Comparison of ENCODE assay signal across 18 mouse cellular contexts in genomic region chr19:28915602-28916250, GRCm38 (mm10). TPM values are rescaled to one million over a fixed set of nuclear protein-coding genes. Genes with fewer than 3 reads are reported as not detected.
DNase-seq lines count a peak whose midpoint lies in the region; ATAC-seq lines count a peak whose summit lies in the region.
"Had no signal": no experiment of that assay in that cellular context is flagged by ENCODE, and none has a peak within 500 bp of the region (broad histone marks: within the 10 kb centered on the region; RNA-seq: fewer than 3 reads in every experiment).

No protein-coding gene starts in this region.

- DNase-seq in embryo, embryonic 9.5 days (ENCODE audit: extremely low spot score): peak; percentile 11
- DNase-seq in embryo, embryonic 11 days: no peak
- no peak for DNase-seq in kidney, adult 8-10 months
- peak; percentile 33 for DNase-seq in R1 (ENCODE audit: low read depth, low spot score)
- DNase-seq in liver, embryonic 13.5 days: no peak
- DNase-seq in cerebellum, postnatal 14 days: no peak
- no peak for DNase-seq in ovary, adult 18-20 months (ENCODE audit: low spot score)
- DNase-seq: adrenal gland, postnatal 25 days; cerebellum, postnatal 10 days; heart, adult 11 months; thymus, postnatal 36 days had no signal

- no peak overlapping the region for H3K4me2 ChIP-seq in kidney, embryonic 16.5 days (replicated peaks; ENCODE audit: low read depth, low read length)
- H3K4me2 ChIP-seq in liver, embryonic 13.5 days: no peak overlapping the region
- H3K4me2 ChIP-seq: embryonic facial prominence, embryonic 13.5 days; limb, embryonic 15.5 days; neural tube, embryonic 12.5 days had no signal

- peak overlapping the region; percentile 70; the same call in 1 of the 2 replicates for H3K27ac ChIP-seq in kidney, embryonic 16.5 days (ENCODE audit: low read length)
- H3K27ac ChIP-seq in liver, embryonic 13.5 days: no peak overlapping the region
- H3K27ac ChIP-seq: embryonic facial prominence, embryonic 13.5 days; hindbrain, embryonic 10.5 days; limb, embryonic 15.5 days; neural tube, embryonic 12.5 days had no signal

- no peak overlapping the region for H3K9ac ChIP-seq in kidney, embryonic 16.5 days (replicated peaks; ENCODE audit: low read length)
- H3K9ac ChIP-seq in liver, embryonic 13.5 days: no peak overlapping the region
- H3K9ac ChIP-seq: embryonic facial prominence, embryonic 13.5 days; limb, embryonic 15.5 days; neural tube, embryonic 12.5 days had no signal

- 65% methylated on average over 2 of the region's 2 CpGs for WGBS in kidney, embryonic 16.5 days
- WGBS in liver, embryonic 13.5 days (ENCODE audit: insufficient replicate concordance): 51% methylated on average over 2 of the region's 2 CpGs

- no peaks in the 10 kb centered on the region for H3K36me3 ChIP-seq in kidney, embryonic 16.5 days (ENCODE audit: insufficient read depth, low read length)
- no peaks in the 10 kb centered on the region for H3K36me3 ChIP-seq in liver, embryonic 13.5 days
- H3K36me3 ChIP-seq: embryonic facial prominence, embryonic 13.5 days; hindbrain, embryonic 10.5 days; limb, embryonic 15.5 days; neural tube, embryonic 12.5 days had no signal

- H3K9me3 ChIP-seq in kidney, embryonic 16.5 days (ENCODE audit: low read length): no peaks in the 10 kb centered on the region
- H3K9me3 ChIP-seq in liver, embryonic 13.5 days (replicated peaks): no peaks in the 10 kb centered on the region
- H3K9me3 ChIP-seq: embryonic facial prominence, embryonic 13.5 days; hindbrain, embryonic 10.5 days; limb, embryonic 15.5 days; neural tube, embryonic 12.5 days had no signal

- no peaks in the 10 kb centered on the region for H3K27me3 ChIP-seq in kidney, embryonic 16.5 days (ENCODE audit: insufficient read depth, low read length)
- H3K27me3 ChIP-seq in liver, embryonic 13.5 days: no peaks in the 10 kb centered on the region
- H3K27me3 ChIP-seq: CH12.LX; embryonic facial prominence, embryonic 13.5 days; limb, embryonic 15.5 days; neural tube, embryonic 12.5 days had no signal

- H3K4me1 ChIP-seq in kidney, embryonic 16.5 days (ENCODE audit: insufficient read depth, low read length): peaks cover 12% of the 10 kb centered on the region; the same call in 1 of the 2 replicates
- H3K4me1 ChIP-seq in liver, embryonic 13.5 days (replicated peaks): no peaks in the 10 kb centered on the region
- H3K4me1 ChIP-seq: embryonic facial prominence, embryonic 13.5 days; neural tube, embryonic 12.5 days had no signal

- no peak overlapping the region for H3K4me3 ChIP-seq in kidney, embryonic 16.5 days (ENCODE audit: low read length)
- no peak overlapping the region for H3K4me3 ChIP-seq in liver, embryonic 13.5 days (replicated peaks)
- H3K4me3 ChIP-seq: embryonic facial prominence, embryonic 13.5 days; hindbrain, embryonic 10.5 days; limb, embryonic 15.5 days; neural tube, embryonic 12.5 days had no signal

- ATAC-seq in kidney, embryonic 16.5 days (ENCODE audit: low FRiP score, low TSS enrichment): peak; percentile 61; the same call in 1 of the 2 replicates
- 0 out of 2 replicates have a peak, but pooled peaks have one; percentile 23 for ATAC-seq in liver, embryonic 13.5 days (ENCODE audit: low read depth)
- ATAC-seq: activated CD4-positive, CD25-positive, alpha-beta regulatory T cell, adult 4 months had no signal

RNA-seq across cellular contexts. Expression of gene Plpp6, which starts 48.0 kb away (rescaled TPM):
- polyA plus RNA-seq in kidney, embryonic 16.5 days (2015; fragmentation: Nextera tagmentation; extraction: Ambion mirVana): 9.8 and 10.3 TPM in 2 replicates
- polyA plus RNA-seq in liver, embryonic 13.5 days (2015; fragmentation: Nextera tagmentation; extraction: Ambion mirVana): 1.4 TPM in 2 replicates

RNA-seq across cellular contexts. Expression of gene 4430402I18Rik, which starts 51.9 kb away (rescaled TPM):
- 3.4 and 4.2 TPM in 2 replicates for polyA plus RNA-seq in kidney, embryonic 16.5 days (2015; fragmentation: Nextera tagmentation; extraction: Ambion mirVana)
- 1.1 and 1.7 TPM in 2 replicates for polyA plus RNA-seq in liver, embryonic 13.5 days (2015; fragmentation: Nextera tagmentation; extraction: Ambion mirVana)

Comparison
In these comparisons a context has a peak if more than half of its experiments do, and no peak if none do; other contexts are left out.
1. DNase-seq: peak in embryo, embryonic 9.5 days (single experiment) and R1 (single experiment); none in embryo, embryonic 11 days (single experiment), kidney, adult 8-10 months (0 of 2), liver, embryonic 13.5 days (single experiment), cerebellum, postnatal 14 days (0 of 2) and ovary, adult 18-20 months (single experiment).